Mouse (Mus musculus): ENCODE measurements at regions not wholly inside any gene's neighbourhood (a gene's known extent, or its start where the extent isn't known, plus 50 kb on each side); places are given as distances from the start of the nearest gene placed in this dataset.

DNA sequence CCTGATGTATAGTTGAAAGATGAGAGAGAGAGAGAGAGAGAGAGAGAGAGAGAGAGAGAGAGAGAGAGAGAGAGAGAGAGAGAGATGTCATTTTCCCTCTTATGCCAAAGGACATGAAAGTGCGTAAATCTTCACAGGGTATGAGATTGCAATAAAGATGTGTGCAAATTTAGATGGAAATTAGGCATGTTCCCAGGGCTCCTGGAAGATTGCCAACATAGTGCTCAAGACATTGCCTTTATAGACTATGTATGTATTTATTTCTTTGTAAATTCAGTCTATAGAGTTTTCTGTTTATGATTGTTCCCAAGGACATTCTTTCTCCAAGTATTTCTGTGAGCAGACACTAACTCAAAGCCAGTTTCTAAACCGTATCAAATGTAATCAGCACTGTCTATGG is 376.5 kb upstream of the Zeb2 start:
- no peak for DNase-seq (ENCODE audit: low spot score)

DNA sequence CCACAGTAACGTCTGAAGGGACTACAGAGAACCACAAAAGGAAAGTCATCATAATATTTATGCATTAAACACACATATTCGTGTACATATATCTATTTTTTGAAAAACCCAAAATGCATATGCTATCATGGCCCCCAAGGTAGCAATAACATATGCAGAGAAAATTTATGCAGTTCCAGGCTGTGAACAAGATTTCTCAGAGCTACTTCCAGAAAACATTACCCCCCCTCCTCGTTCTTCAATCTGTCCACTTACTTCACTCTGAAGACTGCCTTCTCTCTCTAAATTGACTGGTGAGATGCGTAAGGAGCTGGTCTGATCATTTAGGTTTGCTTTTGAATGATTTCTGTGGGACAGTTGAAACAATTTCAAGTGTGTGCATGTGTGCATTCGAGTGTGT is 369.3 kb upstream of the Zeb2 start:
- DNase-seq (ENCODE audit: low spot score): no peak

DNA sequence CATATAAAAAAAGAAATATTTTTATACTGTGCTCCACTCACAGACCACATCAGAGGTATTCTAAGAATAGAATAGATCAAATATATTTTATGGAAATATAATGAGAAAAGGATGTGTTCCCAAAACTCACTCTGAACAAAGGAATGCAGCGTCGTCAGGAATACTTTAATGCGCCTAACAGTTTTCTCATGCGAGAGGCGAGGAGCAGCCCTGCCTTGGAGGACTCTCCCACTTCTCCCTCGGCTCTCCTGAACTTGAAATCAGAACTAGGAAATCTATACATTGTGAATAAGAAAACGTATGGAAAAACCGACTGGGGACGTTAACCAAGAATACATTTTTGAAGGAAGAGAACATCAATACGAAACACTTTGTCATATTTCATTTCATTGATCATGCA is 368.3 kb upstream of the Zeb2 start:
- no peak for DNase-seq (ENCODE audit: low spot score)

DNA sequence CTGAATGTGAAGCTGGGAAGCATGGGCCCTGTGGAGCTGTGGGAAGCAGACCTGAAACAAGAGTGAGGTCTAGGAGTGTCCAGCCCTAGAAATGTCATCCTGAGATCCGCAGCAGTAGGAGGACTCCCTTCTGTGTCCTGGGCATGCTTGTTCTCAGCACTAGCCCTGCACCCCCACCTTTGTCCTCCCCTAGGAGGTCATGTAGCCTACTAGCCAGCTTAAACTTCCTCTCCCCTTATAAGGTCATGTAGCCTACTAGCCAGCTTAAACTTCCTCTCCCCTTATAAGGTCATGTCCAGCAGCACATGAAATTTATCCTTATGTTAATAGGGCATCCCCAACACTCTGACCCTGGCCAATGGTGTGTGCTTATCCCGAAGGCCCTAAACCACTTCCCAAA is 363.5 kb upstream of the Zeb2 start:
- DNase-seq (ENCODE audit: low spot score): no peak

DNA sequence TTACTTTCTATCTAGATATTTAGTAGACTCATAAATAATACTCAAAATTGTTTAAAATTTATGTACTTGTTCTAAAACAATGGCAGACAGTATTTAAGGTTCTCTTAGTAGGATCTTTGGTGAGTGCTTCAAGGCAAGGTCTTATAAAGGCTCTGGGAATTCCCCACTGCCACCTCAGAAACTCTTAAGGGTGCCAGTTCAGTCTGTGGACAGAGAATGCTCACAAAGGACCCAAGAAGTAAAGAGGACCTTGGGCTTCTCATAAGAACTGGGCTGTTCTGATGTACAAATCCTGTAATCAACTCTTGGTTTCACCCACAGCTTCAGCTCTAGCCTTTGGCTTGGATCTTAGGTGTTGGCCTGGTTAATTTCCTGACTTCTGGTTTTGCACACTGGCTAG is 358.8 kb upstream of the Zeb2 start:
- DNase-seq (ENCODE audit: low spot score): no peak

DNA sequence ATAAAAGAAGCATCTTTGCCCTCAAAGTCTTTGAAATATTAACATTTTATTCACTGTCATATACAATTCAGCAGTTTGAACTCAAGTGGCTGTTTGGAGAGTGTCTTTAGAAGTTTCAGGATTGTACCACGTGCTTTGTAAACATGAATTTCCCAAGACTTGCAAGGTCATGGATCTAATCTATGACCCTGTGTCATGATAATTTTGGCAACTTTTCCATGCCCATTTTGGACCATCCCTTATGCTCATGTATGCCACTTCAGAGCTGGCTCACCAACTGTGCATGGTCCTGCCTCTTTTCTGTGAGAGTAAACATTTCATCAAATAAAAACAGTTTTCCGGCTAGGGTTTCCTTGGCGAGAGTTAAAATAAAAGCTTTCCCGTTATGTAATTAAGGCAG is 347.1 kb upstream of the Zeb2 start:
- DNase-seq (ENCODE audit: low spot score): no peak

DNA sequence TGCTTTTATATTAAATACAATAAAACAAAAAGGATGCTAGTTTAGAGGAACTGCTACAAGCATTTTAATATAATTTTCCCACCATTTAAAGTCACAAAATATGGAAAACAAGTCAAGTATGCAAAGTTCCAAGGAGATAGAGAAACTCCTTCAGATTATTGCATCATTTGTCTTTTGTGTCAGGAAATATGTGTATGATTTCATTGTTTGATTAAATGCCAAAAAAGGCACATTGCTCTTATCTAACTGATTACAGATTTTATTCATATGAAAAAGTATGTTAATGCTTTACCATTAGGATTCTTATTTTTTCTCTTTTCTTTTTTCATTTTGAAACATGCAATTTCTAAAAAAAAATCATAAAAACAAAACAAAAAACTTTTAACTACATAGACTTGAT is 342.2 kb upstream of the Zeb2 start:
- DNase-seq (ENCODE audit: low spot score): no peak

DNA sequence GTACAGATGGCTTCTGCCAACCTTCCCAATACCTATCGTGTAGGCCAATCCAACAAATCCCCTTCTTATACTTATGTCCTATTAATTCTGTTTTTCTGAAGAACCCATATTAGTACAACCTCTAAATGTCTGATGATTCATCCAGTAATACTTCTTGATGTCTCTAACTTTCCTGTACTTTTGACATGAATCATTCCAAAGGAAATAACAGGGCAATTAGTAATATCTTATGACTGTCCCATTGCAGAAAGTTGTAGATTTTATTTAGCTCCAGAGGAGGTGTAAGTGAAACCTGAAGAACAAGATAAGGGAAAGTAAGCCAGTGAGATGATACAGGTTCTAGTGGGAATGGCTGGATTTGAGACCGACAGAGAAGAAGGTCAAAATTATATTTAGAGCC is 337.6 kb upstream of the Zeb2 start:
- no peak for DNase-seq (ENCODE audit: low spot score)

DNA sequence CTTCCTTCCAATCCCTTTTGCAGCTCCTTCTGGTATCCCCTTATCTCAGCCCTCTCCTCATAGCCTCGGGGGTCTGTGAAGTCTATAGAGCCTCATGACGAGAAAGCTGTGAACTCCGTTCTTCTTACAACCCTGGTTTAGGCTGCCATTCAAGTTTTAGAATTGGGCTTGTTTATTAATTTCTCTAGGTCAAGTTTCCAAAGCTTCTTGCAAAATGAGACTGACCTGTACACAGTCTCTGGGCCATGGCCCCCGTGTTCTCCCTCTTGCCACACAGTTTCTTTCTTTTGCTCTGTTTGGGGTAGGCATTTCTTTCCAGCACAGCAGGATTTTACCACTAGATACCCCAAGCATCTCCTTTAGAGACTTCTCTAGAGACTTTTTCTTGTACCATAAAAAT is 322.0 kb upstream of the Zeb2 start:
- DNase-seq (ENCODE audit: low spot score): no peak

DNA sequence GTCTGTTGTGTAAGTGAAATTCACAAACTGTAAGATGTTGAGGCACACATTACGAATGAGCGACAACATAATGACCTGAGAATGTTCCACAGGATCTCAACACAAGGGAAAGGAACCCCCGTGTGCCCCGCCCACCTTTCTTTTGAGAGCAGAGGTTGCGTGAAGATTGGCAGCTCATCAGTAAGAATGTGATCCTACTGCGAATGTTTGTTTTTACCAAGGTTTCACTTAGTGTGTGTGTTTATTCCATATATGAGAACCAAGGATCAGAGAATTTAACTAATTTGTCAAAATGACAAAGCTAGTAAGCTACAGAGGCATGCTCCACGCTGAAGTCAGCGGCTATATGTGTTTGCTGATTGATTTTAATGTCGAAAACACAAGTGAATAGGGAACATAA is 321.5 kb upstream of the Zeb2 start:
- no peak for DNase-seq (ENCODE audit: low spot score)

DNA sequence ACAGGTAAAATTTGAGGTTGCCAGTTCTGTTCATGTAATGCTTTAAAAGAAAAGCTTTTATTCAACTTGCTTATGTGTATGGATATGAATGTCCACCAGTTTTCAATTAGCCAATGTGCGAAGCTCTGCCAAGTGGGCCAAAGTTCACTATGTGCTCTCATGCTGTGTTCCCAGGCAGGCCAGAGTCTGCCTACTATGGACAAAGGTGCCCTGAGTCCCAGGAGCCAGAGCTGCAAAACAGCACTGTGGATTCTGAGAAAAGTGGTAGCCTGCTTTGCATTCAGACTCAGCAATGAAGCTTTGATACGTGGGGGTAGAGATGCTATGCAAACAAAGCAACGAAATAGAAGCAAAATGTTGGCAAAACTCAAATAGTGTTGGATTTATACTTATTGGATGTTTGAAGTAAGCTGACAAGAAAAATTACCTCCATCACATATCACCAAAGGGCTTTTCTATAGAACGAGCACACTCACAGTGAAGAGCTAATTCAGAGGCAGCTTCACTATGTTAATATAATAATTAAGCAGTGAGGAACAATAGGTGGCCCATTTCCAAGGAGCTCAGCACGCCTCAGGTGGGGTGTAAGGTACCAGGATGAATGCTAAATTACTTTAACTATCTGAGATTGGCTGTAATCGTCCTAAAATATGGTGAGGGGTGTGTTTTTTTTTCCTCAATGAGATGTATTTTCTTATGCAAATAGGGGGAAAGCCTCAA is 318.2 kb upstream of the Zeb2 start:
- peak; percentile 31 for DNase-seq (ENCODE audit: low spot score)

DNA sequence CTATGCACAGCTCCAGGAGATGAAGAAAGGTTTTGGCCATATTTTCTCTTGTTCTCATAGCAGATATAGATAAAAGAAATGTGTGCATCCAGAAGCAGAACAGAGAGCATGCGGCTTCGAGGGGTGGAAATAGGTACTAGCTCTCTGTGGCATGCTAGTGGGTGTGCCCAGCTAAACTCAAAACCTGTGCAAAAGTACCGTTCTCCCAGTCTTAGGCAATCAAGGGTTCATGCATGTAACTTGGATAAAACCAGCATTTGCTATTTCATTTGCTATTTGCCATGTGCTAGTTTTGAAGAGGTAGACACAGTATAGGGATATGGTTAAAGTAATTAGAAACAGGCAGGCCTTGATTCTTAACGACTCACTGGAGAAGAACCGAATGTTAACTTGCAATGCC is 317.6 kb upstream of the Zeb2 start:
- no peak for DNase-seq (ENCODE audit: low spot score)

DNA sequence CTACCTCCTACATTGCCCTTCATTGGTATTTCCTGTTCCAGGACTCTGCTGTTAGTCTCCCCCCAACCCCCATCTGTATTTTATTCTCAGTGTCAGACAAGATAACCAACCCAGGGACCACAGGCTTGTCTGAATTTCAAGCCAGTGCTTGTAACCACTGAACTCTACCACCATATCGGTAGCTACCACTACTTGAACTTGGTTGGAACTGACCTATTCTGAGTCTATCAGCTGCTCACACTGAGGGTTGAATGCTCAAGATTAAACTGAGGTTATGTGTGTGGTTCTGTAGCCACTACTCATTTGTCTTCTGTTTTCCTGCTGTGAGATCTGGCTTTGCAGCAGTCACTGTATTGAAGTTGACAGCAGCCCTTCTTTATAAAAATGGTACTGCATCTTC is 317.0 kb upstream of the Zeb2 start:
- no peak for DNase-seq (ENCODE audit: low spot score)

DNA sequence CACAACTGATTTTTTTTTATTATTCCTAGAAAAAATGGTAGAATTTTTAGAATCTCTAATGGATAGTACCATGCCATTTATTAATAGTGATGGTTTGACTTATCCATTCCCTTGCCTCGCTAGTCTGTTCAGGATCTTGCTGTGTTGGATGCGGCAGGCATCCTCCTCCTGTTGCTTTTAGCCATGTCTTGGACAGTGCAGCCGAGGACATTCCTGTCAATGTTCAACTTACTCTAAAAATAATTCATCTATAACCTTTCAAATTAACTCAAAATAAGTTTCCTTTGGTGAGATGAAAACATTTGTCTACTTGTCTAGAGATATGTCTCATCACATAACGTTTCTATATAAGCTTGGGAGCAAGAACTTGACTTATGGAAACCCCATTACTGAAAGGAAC is 314.2 kb upstream of the Zeb2 start:
- DNase-seq (ENCODE audit: low spot score): no peak

DNA sequence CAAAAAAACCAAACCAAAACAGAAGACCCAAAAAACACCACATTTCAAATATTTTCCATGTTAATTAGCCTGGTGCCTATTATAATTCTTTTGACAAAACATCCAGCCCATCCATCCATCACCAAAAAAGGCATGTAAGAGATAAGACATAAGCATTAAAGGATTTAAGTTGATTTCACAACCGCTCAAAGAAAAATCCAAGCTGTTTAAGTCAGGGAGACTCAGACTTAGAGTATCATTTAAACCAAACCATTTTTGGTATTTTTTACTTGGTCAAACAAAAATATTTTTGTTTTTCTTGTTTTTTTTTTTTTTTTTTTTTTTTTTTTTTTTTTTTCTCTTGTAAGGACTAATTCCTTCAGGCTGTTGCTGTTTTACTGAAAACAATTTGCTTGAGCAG is 304.6 kb upstream of the Zeb2 start:
- no peak for DNase-seq (ENCODE audit: low spot score)

DNA sequence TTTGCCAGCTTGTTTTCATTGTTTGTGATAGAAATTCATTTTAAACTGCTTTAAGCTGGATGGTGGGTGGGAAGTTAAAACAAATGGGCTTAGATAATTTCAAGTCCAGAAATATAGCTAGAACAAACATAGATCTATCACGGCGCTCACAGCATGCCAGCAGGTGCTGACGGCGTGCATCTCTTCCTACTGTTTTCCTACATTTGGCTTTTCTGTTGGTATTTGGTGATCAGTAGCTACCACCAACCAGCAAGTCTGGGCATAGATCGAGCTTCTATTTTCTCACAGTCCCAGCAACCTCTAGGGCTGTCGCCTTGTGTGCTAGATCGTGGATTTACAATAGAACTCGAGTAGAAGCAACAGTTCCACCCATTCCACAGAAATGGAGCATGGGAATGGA is 290.9 kb upstream of the Zeb2 start:
- no peak for DNase-seq (ENCODE audit: low spot score)

DNA sequence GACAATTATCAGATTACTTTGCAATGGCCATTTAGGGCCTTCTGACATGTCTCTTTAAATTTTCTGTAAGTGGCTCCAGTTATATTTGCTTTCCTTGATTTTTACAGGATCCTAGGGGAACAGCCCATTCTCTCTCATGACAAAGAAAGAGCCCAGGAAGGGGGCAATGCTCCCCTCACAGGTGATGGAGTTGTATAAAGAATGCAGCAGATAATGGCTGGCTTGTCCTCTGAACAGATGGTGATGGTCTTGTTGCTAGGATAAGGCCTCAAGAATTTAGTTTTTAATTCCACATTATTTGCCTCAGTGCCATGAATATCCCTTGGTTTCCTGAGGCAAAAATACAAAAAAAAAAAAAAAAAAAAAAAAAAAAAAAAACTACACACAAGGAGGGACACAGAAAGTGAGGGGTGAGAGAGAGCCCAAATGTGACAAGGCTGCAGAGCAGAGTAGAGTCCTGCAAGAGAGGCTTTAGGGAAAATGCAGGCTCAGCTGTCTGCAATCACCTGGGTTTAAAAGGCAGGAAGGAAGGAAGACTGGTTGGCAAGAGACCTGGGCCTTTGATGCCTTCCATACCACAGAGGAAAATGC is 272.8 kb upstream of the Zeb2 start:
- DNase-seq (ENCODE audit: low spot score): no peak

DNA sequence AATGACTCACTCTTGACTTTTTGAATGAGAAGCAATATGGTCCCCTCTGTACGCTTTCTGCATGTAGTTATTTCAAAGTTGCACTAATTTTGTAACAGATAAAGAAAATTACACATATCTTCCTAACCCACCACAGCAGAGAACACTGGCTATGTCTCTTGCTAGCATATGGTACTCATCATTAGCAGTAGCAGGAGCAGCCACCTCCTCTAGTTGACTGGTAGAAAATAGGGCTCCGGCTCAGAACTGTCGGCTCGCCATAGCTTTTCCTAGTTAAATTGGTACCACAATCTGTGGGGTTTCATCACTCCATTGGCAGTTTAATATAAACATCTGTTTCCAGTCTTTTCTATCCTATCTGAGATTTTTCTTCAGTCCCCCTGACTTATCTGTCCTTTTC is 254.1 kb upstream of the Zeb2 start:
- DNase-seq (ENCODE audit: low spot score): no peak

DNA sequence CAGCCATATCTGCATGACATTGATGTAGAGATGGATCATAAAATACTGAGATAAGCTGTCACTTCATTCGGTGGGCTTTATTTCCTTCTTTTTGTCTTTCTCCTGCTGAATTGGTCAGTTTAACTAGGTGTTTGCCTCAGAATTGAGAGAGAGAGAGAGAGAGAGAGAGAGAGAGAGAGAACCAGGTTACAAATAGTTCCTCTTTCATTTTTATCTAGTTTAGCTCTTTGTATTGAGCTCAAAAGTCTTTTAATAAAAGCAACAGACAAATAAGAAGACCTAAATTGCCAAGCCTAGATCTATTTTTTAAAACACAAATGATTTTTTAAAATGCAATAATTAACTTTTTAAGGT is 253.4 kb upstream of the Zeb2 start:
- DNase-seq (ENCODE audit: low spot score): no peak

DNA sequence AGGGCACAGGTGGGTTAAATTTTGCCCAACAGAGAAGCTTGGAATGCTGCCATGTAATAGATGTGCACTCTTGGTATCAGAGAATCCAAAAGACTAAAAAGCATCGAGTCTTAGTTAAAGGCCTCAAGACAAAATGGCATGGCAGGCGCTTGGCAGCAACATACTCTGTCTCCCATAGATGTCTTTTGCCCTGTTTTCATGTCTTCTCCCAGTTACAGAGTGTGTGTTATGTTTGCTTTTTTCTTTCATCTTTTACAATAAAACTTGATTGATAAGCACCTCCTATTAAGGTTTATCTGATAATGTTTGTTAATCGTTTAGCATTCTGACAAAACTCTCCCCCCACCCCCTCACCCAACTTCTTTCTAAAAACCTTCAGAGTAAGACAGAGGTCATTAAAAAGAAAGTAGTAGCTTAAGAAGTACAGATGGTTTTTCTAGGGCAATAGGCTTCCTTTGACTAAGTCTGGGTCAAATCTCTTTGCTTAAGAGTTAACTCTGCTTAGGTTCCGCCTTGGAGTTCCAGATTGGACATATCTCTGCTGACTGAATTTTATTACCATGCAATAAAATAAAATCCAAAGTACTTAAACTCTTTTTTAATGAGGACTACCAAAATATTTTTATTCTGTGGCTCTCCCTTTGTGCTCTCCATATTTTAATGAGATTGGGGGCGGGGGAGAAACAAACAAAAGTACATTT is 252.9 kb upstream of the Zeb2 start:
- no peak for DNase-seq (ENCODE audit: low spot score)

DNA sequence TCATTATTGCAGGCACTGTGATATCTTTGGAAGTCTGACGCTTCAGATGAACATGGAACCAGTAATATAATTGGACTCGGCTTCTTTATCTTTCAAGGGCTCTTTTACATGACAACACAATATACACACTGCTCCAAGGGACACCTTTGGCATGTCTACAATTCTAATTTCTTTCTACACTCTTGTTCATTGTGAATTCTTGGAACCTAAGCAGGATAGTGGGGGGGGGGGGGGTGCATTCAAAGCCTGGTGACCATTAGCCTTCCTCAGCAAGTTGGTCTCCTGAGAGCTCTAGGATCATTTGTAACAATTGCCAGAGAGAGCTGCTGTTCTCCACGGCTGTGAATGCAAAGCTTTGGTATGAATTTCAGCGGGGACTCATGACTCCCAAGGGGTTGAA is 252.2 kb upstream of the Zeb2 start:
- DNase-seq (ENCODE audit: low spot score): no peak

DNA sequence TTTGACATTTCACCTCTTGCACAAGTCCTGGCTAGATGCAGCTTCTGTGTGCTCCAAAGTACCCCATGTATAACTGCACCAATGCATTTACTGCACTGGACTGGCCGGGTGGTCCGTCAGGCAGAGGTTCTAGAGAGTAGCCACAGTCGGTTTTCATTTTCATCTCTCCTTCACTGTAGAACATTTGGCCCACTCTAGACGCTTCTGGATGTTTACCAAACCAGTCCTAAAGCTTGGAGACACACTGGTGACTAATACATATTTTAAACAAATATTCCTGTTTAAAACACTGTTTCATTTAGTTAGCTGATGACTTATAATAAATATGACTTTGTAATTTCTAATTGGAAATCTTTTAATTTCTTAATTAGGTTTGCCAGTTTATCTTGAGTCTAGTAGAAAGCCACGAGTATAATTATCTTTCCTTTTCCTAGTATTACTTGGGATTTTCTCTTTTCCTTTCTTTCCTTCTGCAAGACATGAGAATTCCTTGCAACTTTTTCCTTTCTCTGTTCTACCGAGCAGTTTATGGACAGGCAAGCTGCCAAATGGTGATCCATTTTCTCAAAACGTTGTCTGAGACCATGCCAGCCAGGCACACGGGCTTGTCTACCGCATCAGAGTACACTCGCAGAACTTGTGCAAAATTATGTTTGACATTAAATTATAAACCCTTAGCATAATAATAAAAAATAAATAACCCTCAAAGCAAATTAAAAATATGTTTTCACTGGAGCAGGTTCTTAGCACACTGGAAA is 250.4 kb upstream of the Zeb2 start:
- no peak for DNase-seq (ENCODE audit: low spot score)

DNA sequence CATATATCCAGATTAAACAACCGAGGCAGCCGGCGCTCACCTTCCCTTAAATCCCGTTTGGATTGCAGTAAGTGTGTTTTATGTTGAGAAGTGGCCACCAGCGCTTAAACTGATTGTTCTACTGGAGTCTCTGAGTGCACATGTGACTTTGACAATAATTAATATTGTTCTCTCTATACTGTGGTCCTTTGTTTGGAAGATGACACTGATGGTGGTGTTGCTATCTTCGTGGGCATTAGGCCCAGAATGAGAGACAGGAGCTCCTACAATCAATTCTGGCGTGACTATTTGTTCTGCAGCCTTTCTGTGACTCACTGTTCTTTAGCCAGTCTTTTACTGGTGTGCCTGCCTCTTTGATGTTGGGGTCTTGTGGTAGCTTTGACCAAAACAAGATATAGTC is 240.1 kb upstream of the Zeb2 start:
- DNase-seq (ENCODE audit: low spot score): no peak

Measured in ovary, postnatal 36 days (tissue).